Mouse (Mus musculus) neural tube, embryonic 14.5 days (tissue): ENCODE data around the gene Smc3. TPM values are rescaled to one million over a fixed set of nuclear protein-coding genes. Genes with fewer than 3 reads are reported as not detected.

Source experiments
- ATAC-seq: fragments of 200-750 bp; cut with Nextera tagmentation; 2 replicates; pipeline ENCODE4 v1.8.0; 2017; ENCODE audit warnings: low read depth, mild to moderate bottlenecking, moderate TSS enrichment, moderate library complexity
- H3K27ac ChIP-seq: fragments of 300-500 bp; sonication (generic); 2 replicates; pipeline ENCODE4 v1.5.1; 2014; ENCODE audit warnings: low read depth, mild to moderate bottlenecking, control low read depth, low read length, moderate library complexity, mixed read lengths
- H3K27me3 ChIP-seq: fragments of 300-500 bp; sonication (generic); 2 replicates; pipeline ENCODE4 v1.6.1; 2014; ENCODE audit warnings: low read length; ENCODE audit not compliant: control insufficient read depth, insufficient read depth
- H3K36me3 ChIP-seq: fragments of 300-500 bp; sonication (generic); 2 replicates; pipeline ENCODE4 v1.6.1; 2014; ENCODE audit warnings: low read length, mixed read lengths; ENCODE audit not compliant: control insufficient read depth, insufficient read depth
- H3K4me1 ChIP-seq: fragments of 300-500 bp; sonication (generic); 2 replicates; pipeline ENCODE4 v1.6.1; 2014; ENCODE audit warnings: low read length; ENCODE audit not compliant: control insufficient read depth, insufficient read depth
- H3K4me2 ChIP-seq: fragments of 300-500 bp; sonication (generic); 2 replicates; pipeline ENCODE4 v1.6.1; 2014; ENCODE audit warnings: mild to moderate bottlenecking, low read depth, low read length, control low read depth
- H3K4me3 ChIP-seq: fragments of 300-500 bp; sonication (generic); 2 replicates; pipeline ENCODE4 v1.5.1; 2014; ENCODE audit warnings: low read depth, low read length, control low read depth, mixed read lengths
- H3K9ac ChIP-seq: fragments of 300-500 bp; sonication (generic); replicated peaks from 2 replicates; pipeline ENCODE4 v1.6.1; 2014; ENCODE audit warnings: low read depth, mild to moderate bottlenecking, control low read depth, low read length, mixed read lengths
- H3K9me3 ChIP-seq: fragments of 300-500 bp; sonication (generic); 2 replicates; pipeline ENCODE4 v1.6.1; 2016; ENCODE audit warnings: low read length; ENCODE audit not compliant: control insufficient read depth
- WGBS: fragments of 180-500 bp; shearing (Covaris S2); extraction: QIAGEN DNeasy Blood & Tissue Kit; methylation state at CpG from one replicate; pipeline ENCODE4 v1.1.7; 2014; 5-methylcytosine and 5-hydroxymethylcytosine counted together
- polyA plus RNA-seq: library from polyadenylated mRNA; unstranded; fragments of >200 nt; fragmentation: Nextera tagmentation; extraction: Ambion mirVana; gene quantifications from 2 replicates; pipeline ENCODE4 v1.2.1, GENCODE M21; 2014

Smc3 gene
- 57.0 and 60.6 TPM in 2 replicates for polyA plus RNA-seq

- peak; percentile 97 for ATAC-seq
- Histone ChIP-seq H3K27ac (peak within 1 kb of the TSS; percentile 97), H3K27me3 (no peaks in the 10 kb centered on the region), H3K4me3 (peak within 1 kb of the TSS; percentile 91), H3K9me3 (no peaks in the 10 kb centered on the region), H3K4me1 (peaks cover 15% of the 10 kb centered on the region), H3K36me3 (no peaks in the 10 kb centered on the region), H3K9ac (peak within 1 kb of the TSS; percentile 83), H3K4me2 (peak within 1 kb of the TSS; percentile 95)
- WGBS = under 1% methylated on average over 56 of the region's 70 CpGs
These were observed at the start of gene Smc3 for GRCm38 (mm10) chr19:53599757-53600539. Gene Smc3, plus strand, starts transcription at chr19:53600398.

DNA sequence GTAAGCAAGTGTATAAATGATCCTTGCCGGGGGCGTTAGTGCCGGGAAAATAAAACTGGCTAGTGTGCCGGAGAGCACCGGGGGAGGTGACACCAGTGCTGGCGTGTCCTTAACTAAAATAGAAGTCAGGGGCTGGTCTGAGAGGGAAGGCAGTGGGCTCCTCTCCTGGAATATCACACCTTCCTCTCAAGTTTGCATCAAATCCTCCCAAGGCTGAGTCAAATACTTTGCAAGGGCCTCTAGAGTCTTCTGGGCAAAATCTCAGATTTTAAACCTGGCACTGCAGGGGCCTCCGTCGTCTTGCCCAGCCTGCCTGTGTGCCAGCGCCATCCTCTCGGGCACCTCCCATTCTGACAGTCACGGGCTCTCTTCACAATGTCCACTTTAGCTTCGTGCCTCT lies 49.2 kb upstream of the Smc3 start:
- H3K4me3 ChIP-seq = no peak overlapping the region
- no peak overlapping the region for H3K27ac ChIP-seq
- H3K9me3 ChIP-seq = no peaks in the 10 kb centered on the region
- H3K27me3 ChIP-seq = no peaks in the 10 kb centered on the region
- H3K36me3 ChIP-seq = no peaks in the 10 kb centered on the region
- no peak overlapping the region for H3K9ac ChIP-seq
- H3K4me2 ChIP-seq = no peak overlapping the region
- no peaks in the 10 kb centered on the region for H3K4me1 ChIP-seq
- 85% methylated on average over 12 of the region's 12 CpGs for WGBS
- ATAC-seq = no peak

- no peak overlapping the region for H3K4me2 ChIP-seq
- H3K9ac ChIP-seq = no peak overlapping the region
- 0 out of 2 replicates have a peak, but pooled peaks cover 2% of the 10 kb centered on the region for H3K4me1 ChIP-seq
- no peaks in the 10 kb centered on the region for H3K36me3 ChIP-seq
- H3K4me3 ChIP-seq = no peak overlapping the region
- 29% methylated on average over 10 of the region's 10 CpGs for WGBS
- no peak for ATAC-seq
- H3K27me3 ChIP-seq = no peaks in the 10 kb centered on the region
- no peaks in the 10 kb centered on the region for H3K9me3 ChIP-seq
- no peak overlapping the region for H3K27ac ChIP-seq
These were observed 47.9 kb upstream of the Smc3 start for GRCm38 (mm10) chr19:53552216-53552786.

DNA sequence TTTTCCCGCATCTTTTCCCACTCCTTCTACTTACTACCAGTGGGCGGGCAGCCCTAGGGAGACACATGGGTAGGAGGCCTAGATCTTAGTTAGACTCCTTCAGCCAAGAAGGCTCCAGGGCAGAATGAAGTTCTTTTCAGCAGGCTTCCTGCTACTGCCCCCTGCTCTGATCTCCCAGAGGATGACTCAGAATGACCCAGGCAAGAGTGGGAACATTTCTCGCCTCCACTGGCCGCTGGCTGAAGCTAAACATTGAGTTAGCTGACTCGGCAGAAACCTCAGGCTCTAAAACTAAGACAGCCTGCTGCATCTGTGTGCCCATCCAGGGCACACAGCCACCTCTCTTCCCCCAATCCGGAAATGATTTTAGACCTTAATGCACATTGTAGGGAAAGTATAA lies 47.4 kb upstream of the Smc3 start:
- no peaks in the 10 kb centered on the region for H3K9me3 ChIP-seq
- 57% methylated on average over 6 of the region's 6 CpGs for WGBS
- no peak overlapping the region for H3K4me2 ChIP-seq
- H3K27me3 ChIP-seq = no peaks in the 10 kb centered on the region
- H3K9ac ChIP-seq = no peak overlapping the region
- no peaks in the 10 kb centered on the region for H3K36me3 ChIP-seq
- ATAC-seq = no peak
- H3K4me1 ChIP-seq = 0 out of 2 replicates have a peak, but pooled peaks cover 2% of the 10 kb centered on the region
- H3K27ac ChIP-seq = no peak overlapping the region
- no peak overlapping the region for H3K4me3 ChIP-seq

DNA sequence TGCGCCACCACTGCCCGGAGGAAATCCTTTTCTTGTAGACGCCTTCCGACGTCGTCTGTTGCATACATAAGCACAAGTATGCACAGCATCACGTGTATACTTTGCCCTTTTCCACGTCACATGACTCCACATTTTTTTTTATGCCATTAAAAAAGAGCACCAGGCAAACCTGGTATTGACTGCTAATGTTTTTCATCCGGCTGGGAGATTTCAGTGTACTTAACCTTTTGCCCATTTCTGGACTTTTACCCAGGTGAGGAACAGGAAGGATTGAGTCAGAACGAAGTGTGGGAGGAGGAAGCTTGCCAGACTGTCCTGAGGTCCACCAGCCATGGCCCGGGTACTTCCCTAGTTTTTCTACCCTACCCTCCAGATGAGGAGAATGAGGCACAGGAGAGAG lies 45.8 kb upstream of the Smc3 start:
- H3K4me1 ChIP-seq = 0 out of 2 replicates have a peak, but pooled peaks cover 2% of the 10 kb centered on the region
- H3K4me2 ChIP-seq = no peak overlapping the region
- ATAC-seq = no peak
- no peaks in the 10 kb centered on the region for H3K36me3 ChIP-seq
- no peaks in the 10 kb centered on the region for H3K9me3 ChIP-seq
- 93% methylated on average over 11 of the region's 11 CpGs for WGBS
- no peaks in the 10 kb centered on the region for H3K27me3 ChIP-seq
- no peak overlapping the region for H3K27ac ChIP-seq
- H3K4me3 ChIP-seq = no peak overlapping the region
- no peak overlapping the region for H3K9ac ChIP-seq

- Histone ChIP-seq H3K9ac (no peak overlapping the region), H3K9me3 (no peaks in the 10 kb centered on the region), H3K4me1 (0 out of 2 replicates have a peak, but pooled peaks cover 2% of the 10 kb centered on the region), H3K4me2 (no peak overlapping the region), H3K27me3 (no peaks in the 10 kb centered on the region), H3K36me3 (no peaks in the 10 kb centered on the region), H3K4me3 (no peak overlapping the region), H3K27ac (no peak overlapping the region)
- 79% methylated on average over 5 of the region's 5 CpGs for WGBS
- ATAC-seq = no peak
These were observed 45.1 kb upstream of the Smc3 start for GRCm38 (mm10) chr19:53554981-53555616.

GRCm38 (mm10) chr19:53556841-53557240 lies 43.4 kb upstream of the Smc3 start:
- WGBS = 36% methylated on average over 6 of the region's 6 CpGs
- Histone ChIP-seq H3K4me2 (peak overlapping the region; percentile 23; the same call in 1 of the 2 replicates), H3K9ac (no peak overlapping the region), H3K4me3 (no peak overlapping the region), H3K4me1 (0 out of 2 replicates have a peak, but pooled peaks cover 2% of the 10 kb centered on the region), H3K27ac (no peak overlapping the region), H3K27me3 (no peaks in the 10 kb centered on the region), H3K36me3 (no peaks in the 10 kb centered on the region), H3K9me3 (no peaks in the 10 kb centered on the region)
- ATAC-seq = no peak

- no peaks in the 10 kb centered on the region for H3K36me3 ChIP-seq
- no peak overlapping the region for H3K9ac ChIP-seq
- ATAC-seq = no peak
- WGBS = 29% methylated on average over 20 of the region's 20 CpGs
- no peaks in the 10 kb centered on the region for H3K9me3 ChIP-seq
- peak overlapping the region; percentile 23; the same call in 1 of the 2 replicates for H3K4me2 ChIP-seq
- H3K4me1 ChIP-seq = 0 out of 2 replicates have a peak, but pooled peaks cover 2% of the 10 kb centered on the region
- no peak overlapping the region for H3K4me3 ChIP-seq
- H3K27me3 ChIP-seq = no peaks in the 10 kb centered on the region
- H3K27ac ChIP-seq = no peak overlapping the region
These were observed 42.8 kb upstream of the Smc3 start for GRCm38 (mm10) chr19:53557267-53557936.
